Mouse (Mus musculus) hindlimb bud, embryonic 11.5 days (tissue): Measurements from ENCODE around the gene Rrn3.
"Not testable (repeated sequence)": the region's sequence is repeated elsewhere in the genome, so short reads cannot be mapped to it uniquely, and the experiment has no call there.

Source experiments
- DNase-seq: peaks from one replicate; pipeline ENCODE4 v3.0.0-alpha.2; 2012; ENCODE audit warnings: low read depth, low spot score; ENCODE audit errors: extremely low spot score

Gene Rrn3

GRCm38 (mm10) chr16:13780353-13781036, at the start of gene Rrn3:
Gene Rrn3, plus strand, starts transcription at chr16:13780708.
- DNase-seq: peak; percentile 37

- DNase-seq: no peak
Measured at GRCm38 (mm10) chr16:13732786-13733185, 47.7 kb upstream of the Rrn3 start.

GRCm38 (mm10) chr16:13733518-13734137, 46.9 kb upstream of the Rrn3 start:
- peak; percentile 33 for DNase-seq

- no peak for DNase-seq
Measured at GRCm38 (mm10) chr16:13735977-13736376, 44.5 kb upstream of the Rrn3 start.

GRCm38 (mm10) chr16:13739044-13739443, 41.5 kb upstream of the Rrn3 start:
- DNase-seq: not testable (repeated sequence)

- DNase-seq: no peak
Measured at GRCm38 (mm10) chr16:13740844-13741243, 39.7 kb upstream of the Rrn3 start.

- DNase-seq: no peak
Measured at GRCm38 (mm10) chr16:13747708-13748107, 32.8 kb upstream of the Rrn3 start.

- DNase-seq: no peak
Measured at GRCm38 (mm10) chr16:13748124-13748523, 32.4 kb upstream of the Rrn3 start.

- not testable (repeated sequence) for DNase-seq
Measured at GRCm38 (mm10) chr16:13748813-13749212, 31.7 kb upstream of the Rrn3 start.

GRCm38 (mm10) chr16:13749306-13749705, 31.2 kb upstream of the Rrn3 start:
- no peak for DNase-seq

GRCm38 (mm10) chr16:13749981-13750380, 30.5 kb upstream of the Rrn3 start:
- no peak for DNase-seq

GRCm38 (mm10) chr16:13750626-13751025, 29.9 kb upstream of the Rrn3 start:
- DNase-seq: no peak

GRCm38 (mm10) chr16:13753986-13754385, 26.5 kb upstream of the Rrn3 start:
- DNase-seq: no peak

- DNase-seq: peak; percentile 71
Measured at GRCm38 (mm10) chr16:13754400-13755190, 25.9 kb upstream of the Rrn3 start.

- DNase-seq: no peak
Measured at GRCm38 (mm10) chr16:13757823-13758222, 22.7 kb upstream of the Rrn3 start.

- not testable (repeated sequence) for DNase-seq
Measured at GRCm38 (mm10) chr16:13762807-13763206, 17.7 kb upstream of the Rrn3 start.

- DNase-seq: no peak
Measured at GRCm38 (mm10) chr16:13764519-13764918, 16.0 kb upstream of the Rrn3 start.

- DNase-seq: no peak
Measured at GRCm38 (mm10) chr16:13766367-13766766, 14.1 kb upstream of the Rrn3 start.

GRCm38 (mm10) chr16:13771603-13772002, 8.9 kb upstream of the Rrn3 start:
- not testable (repeated sequence) for DNase-seq

GRCm38 (mm10) chr16:13772051-13772450, 8.5 kb upstream of the Rrn3 start:
- not testable (repeated sequence) for DNase-seq

GRCm38 (mm10) chr16:13774011-13774410, 6.5 kb upstream of the Rrn3 start:
- not testable (repeated sequence) for DNase-seq

GRCm38 (mm10) chr16:13774651-13775050, 5.9 kb upstream of the Rrn3 start:
- not testable (repeated sequence) for DNase-seq
